Mouse (Mus musculus): Measurements from ENCODE around the gene Nudt19. TPM values are rescaled to one million over a fixed set of nuclear protein-coding genes. Genes with fewer than 3 reads are reported as not detected.
A peak's percentile ranks its signal among the peaks of the same experiment; 100 is the strongest.
"Not testable (repeated sequence)": the region's sequence is repeated elsewhere in the genome, so short reads cannot be mapped to it uniquely, and the experiment has no call there.

The Nudt19 gene
- total RNA-seq, 2 experiments from 2014 or later = 81.1 to 85.6 TPM

DNA sequence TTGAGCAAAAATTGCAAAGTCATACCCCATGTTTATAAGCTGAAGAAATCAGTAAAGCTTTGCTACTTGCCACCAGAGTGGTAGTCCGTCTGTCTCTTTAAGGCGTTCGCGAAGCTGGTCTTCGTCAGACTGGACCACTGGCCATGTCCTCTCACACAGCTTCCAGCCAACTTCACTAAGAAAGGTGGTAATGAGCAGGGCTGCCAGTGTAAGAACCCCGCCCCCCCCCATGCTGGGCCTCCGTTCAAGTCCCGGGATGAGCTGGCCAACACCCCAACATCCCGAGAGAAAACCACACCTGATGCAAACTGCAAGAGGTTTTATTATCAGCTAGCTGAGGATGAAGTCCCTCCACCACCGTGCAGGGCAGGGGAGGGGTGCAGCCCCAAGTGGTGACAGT, 8.8 kb upstream of the Nudt19 start:
- DNase-seq = not testable (repeated sequence)

DNA sequence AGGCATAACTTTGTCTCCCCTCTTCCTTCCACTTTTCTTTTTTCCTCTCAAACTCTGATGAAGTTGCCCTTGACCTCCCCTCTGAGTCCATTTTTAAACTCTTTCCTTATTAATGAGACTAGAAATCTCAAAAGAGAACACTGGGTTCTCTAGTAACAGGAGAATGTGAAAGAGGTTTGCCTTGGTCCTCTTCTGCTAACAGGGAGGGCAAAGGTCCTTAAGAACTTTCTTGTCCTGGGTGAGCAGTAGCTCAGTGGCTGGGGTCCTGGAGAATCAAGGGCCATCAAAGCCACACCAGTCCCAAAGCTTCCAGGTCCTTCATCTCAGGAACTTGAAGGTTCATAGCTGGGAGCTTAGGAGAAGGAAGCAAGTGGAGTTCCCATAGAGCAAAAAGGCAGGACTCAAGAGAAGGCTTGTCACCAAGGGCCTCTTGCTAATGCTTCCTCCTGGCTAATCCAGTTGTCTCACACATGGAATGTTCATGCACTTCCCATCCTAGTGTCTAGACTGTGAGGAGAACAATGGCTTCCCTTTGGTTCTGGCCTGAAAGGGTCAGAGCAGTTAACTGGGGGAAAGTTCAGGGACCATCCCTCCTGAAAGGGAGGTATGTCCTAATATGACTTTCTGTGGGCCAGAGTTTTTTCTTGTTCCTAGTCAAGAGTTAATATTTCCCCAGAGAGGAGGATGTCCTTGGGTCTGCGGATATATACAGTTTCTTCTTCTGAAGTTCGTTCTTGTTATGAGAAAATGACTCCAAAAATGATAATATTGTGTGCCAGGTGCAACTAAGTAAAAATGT, 8.2 kb upstream of the Nudt19 start:
- DNase-seq = no peak

GRCm38 (mm10) chr7:35563071-35563470, 7.0 kb upstream of the Nudt19 start:
- DNase-seq = no peak

DNA sequence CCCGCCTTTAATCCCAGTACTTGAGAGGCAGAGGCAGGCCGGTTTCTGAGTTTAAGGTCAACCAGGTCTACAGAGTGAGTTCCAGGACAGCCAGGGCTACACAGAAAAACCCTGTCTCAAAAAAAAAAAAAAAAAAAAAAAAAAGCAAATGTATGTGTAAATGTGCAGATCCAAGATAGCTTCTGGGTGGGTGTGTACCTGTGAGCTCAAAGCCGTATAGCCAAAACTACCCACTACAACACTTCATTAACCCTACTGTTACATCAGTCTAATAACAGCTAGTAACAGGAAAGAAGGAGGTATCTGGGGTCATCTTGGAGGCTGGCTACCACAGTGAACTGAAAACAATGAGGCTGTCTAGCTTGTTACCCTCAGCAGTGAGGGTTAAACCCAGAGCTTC, 3.7 kb upstream of the Nudt19 start:
- no peak for DNase-seq

DNA sequence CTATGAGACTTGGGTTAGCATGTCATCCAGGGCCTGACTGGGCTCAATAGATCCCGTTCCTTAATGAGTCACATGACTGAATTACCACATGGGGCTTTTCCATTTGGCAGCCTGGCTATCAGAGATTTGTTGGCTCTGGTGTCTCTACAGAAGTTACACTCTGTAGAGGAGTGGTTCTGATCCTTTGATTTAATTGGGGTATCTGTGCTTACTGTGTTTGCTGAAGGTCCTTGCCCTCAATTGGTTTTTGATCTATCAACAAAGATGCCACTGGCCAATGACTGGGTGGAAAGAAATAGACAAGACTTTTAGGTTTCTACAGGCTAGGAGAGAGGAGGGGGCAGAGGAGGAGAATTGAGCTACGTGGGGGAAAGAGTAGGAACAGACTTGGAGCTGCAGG, 2.6 kb upstream of the Nudt19 start:
- DNase-seq = no peak

- no peak for DNase-seq
These were observed 1.5 kb upstream of the Nudt19 start for GRCm38 (mm10) chr7:35557577-35557976.

DNA sequence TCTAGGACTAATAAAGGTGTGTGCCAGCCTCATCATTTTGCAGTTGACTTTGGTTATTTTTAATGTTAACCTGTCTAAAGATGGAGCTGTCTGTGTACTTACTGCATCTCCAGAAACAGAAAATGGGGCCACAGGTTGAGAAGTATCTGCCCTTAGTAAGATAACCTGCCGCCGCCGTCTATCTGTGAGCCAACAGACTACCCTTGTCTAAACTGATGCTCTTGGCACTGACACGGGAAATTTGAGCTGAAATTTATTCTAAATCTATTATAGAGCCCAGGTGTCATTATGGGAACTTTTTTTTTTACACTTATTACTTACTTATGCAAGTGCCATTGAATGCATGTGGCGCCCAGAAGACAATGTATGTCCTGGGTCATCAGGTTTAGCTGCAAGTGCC, 801 bp upstream of the Nudt19 start:
- DNase-seq = no peak

DNA sequence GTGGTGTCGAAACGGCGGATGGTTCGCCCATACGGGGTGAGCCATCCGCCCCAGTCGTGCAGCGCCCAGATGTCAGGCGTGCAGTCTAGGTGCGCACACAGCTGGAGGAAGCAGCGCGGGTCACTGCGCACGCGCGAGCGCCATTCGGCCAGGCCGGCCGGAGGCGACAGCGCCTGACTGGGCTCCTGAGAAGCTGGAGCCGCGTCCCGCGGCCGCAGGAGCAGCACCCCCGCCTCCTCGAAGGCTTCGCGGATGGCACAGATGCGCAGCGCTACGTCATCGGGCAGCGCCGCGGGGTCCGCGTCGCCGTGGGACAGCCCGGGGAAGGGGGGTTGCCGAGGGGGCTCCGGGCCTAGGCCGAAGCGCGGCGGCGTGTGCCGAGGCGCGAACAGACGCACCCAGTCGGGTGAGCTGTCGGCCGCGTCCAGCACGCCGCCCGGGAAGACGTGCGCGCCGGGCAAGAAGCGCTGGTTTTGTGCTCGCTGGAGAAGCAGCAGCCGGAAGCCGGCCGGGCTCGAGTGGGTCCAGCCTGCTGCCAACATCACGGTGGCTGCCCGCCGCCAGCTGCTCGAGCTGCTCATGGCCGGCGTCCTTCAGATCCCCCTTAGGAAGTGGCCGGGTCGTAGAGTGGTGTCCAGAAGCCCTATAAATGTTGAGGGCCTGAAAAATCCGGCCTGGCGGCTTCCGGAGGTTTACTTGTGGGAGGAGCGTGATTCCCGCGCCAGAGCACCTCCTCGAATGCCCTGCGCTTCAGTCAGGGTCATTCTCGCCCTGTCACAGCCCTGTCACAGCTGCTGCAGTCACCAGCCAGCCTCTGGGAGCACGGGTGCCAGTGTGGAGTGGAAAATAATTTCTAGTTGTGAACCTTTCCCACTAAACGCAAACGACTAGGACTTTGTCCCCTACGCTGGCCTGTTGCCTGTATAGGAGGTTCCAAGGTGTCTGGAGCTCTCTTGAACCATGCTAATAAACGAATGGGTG, 590 bp downstream of the Nudt19 start:
- peak; percentile 91 for DNase-seq

DNA sequence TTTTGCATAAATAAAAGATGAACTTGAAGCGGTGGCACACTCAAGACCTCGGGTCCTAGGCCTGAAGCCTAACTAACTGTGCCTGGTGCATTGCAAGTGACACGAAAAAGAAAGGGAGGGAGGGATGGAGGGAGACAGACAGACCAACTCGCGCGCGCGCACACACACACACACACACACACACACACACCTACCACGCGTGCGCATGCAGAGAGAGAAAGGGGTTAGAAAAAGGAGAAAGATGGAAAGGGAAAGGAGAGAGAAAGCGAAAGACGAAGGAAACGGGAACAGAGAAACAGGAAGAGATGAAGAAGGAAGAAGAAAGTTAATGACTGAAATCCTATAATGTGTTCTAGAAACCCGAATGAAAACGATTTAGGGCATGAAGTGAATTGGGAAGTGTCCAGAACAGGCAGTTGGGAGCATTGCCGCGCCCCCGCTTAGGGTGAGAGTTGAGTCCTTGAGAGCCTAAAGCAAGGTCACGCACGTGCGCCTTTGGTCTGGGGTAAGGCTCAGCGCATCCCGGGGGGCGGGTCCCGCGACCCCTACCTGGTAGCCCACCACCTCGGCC, 1.4 kb downstream of the Nudt19 start:
- peak; percentile 31 for DNase-seq

DNA sequence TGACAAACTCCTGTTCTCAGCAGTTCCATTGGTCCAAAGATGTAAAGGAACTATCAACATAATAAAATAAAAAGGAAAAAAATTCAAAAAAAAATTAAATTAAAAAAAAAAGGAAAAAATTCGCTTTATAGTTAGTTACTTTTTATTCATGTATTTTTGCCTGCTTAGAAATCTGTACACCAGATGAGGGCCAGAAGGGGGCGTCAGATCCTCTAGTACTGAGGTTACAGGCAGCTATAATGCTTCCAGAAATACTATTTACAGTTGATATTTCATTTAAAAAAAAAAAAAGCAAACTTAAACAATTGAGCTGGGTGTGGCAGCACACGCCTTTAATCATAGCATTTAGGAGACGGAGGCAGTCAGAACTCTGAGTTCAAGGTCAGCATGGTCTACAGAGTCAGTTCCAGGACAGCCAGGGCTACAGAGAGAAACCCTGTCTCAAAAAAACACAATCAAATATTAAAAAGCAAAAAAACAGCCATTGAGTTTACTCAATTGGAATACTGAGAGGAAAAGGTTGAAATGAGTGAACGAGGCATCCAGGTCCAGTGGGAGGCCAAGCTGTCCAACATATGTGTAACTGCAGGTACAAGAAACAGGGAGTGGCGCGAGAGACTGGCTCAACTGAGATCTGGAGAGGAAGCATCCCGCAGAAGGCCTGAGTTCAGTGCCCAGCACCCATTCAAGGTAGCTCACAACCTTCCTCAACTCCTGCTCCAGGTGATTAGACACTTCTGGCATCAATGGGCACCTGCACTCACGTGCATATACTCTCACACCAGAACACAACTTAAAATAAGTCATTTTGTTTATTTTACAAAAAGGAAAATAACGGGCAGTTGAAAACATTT, 2.1 kb downstream of the Nudt19 start:
- DNase-seq = peak; percentile 32

DNA sequence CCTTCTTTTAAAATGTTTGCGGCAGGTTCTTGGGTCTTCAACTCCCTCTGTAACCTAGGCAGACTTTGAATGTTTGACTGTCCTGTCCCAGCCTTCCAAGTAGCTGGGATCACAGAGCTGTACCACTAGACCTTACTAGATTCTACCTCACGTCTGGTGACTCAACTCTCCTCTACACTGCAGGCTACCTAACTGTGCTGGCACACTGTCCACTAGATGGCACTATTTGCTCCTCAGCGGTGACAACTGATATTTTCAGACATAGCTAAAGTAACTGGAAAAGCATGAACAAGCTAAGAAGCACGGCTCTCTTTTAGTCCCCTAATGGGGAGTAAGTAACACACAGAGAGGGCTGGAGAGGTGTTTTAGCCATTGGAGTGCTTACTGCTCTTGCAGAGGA, 10.2 kb downstream of the Nudt19 start:
- DNase-seq = peak; percentile 68

GRCm38 (mm10) chr7:35537562-35537961, 18.5 kb downstream of the Nudt19 start, which contains the start of gene Tdrd12:
Gene Tdrd12, minus strand, starts transcription at chr7:35537745.
- no peak for DNase-seq

DNA sequence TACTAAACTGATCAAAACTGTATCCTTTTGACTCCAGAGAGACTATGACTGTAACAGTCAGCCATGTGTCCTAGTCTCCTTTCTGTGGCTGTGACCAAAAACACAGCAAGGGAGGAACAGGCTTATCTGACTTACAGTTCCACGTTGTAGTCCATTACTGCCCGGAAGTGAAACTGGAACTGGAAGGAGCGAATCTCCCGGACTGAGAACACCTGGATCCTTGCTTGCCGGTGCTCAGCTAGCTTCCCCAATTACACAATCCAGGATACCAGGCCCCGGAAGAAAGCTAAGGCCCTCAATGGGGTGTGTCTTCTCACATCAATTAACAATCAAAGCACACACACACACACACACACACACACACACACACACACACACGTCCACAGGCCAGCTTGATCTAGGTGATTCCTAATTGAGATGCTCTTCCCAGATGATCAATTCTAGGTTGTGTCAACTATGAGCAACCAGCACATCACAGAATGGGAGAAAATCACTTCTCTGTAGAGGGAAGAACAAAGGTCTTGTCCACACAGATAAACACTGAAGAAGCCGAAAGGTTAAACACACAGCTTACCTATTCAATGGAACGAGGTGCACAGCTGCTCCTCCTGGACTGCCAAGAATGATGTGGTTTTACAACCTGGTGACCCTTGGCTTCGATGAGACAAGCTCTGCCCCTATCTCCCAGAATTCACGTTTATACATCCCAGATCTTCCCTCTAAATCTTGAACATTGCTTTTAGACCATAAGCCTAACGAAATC, 20.2 kb downstream of the Nudt19 start:
- no peak for DNase-seq

GRCm38 (mm10) chr7:35530544-35530943, 25.6 kb downstream of the Nudt19 start:
- not testable (repeated sequence) for DNase-seq

DNA sequence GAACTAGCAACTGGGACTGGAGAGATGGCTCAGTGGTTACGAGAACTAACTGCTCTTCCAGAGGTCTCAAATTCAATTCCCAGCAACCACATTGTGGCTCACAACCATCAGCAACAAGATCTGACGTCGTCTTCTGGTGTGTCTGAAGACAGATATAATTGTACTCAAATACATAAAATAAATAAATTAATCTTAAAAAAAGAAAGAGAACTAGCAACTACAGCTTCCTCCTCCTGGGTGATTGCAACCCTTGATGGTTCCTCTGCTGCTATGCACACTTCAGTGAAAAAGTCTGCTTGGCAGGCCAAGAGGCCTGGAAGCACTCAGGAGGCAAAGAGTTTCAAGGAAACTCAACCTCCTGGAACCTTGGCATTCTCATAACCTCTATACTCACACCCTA, 26.1 kb downstream of the Nudt19 start:
- no peak for DNase-seq

DNA sequence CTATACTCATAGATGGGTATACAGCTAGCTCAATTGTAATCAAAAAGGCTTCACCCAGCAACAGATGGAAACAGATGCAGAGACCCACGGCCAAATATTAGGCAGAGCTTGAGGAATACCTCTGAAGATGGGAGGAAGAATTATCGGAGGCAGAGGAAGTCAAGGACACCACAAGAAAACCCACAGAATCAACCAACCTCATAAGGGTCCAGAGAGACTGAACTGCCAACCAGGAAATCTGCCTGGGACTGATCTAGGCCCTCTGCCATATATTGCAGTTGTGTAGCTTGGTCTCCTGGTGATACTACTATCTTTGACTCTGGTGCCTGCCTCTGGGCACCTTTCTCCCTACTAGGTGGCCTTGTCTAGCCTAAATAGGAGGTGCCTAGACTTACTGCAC, 29.3 kb downstream of the Nudt19 start:
- DNase-seq = no peak

DNA sequence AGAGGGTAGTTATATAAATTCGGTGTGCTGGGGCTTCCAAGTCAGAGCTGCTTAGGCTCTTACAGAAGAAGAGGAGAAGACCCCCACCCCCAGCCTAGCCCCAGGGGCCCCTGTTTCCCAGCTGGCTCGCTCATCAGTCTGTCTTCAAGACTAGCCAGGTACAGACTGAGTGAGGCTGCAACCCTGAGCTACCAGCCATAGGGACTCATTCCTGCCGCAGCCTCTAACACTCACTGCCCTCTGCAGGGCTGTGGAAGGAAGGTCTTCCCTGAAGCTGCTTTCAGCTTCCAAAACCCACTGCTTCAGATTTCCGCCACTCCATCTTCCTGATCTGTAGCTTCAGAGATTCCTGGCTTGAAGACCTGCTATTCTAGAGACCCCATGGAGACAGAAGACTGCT, 54.1 kb downstream of the Nudt19 start:
- peak; percentile 33 for DNase-seq

DNA sequence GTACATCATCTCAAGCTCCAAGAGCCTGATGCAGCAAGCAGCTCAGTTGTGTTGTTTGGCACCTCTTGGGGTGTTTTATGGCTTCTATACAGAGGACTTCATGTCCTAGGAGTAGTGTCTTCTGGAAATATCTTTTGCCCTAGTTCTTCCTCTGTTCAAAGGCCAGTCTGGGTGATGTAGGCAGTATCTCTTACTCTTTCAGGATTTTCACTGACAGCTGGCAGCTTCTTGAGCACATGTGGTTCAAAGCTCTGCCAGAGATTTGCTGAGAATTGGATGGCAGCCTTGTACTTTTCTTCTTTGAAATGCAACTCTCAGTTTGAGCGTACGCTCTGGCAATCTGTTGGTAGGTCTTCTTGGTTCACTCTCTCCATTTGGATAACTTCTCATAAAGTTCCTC, 58.6 kb downstream of the Nudt19 start:
- DNase-seq = no peak
